Mouse (Mus musculus): Measurements from ENCODE around the gene Pola2. TPM values are rescaled to one million over a fixed set of nuclear protein-coding genes. Genes with fewer than 3 reads are reported as not detected.

Gene Pola2
- polyA plus RNA-seq, 1 experiment from 2014 or later: 16.6 TPM

DNA sequence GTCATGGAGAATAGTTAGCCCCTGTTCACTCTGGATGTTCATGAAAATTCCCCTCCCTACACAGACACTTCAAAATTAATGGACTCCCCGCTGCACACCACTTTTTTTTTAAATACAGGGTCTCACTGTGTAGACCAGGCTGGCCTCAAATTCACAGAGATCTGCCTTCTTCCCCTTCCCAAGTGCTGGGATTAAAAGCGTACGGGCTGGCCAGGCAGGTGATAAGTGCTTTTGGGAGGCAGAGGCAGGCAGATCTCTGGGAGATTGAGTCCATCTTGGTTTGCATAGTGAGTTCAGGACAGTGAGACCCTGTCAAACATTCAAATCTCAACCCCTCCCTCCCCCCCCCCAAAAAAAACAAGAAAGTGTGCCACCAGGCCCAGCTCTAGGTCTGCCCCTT lies 41.0 kb downstream of the Pola2 start:
- DNase-seq (ENCODE audit: low spot score): no peak
- H3K9me3 ChIP-seq (ENCODE audit: low read length): no peaks in the 10 kb centered on the region
- no peak for TF ChIP-seq CTCF (IDR thresholded peaks at IDR 0.05)
- no peak for TF ChIP-seq EP300 (IDR thresholded peaks at IDR 0.05)
- H3K4me2 ChIP-seq (replicated peaks; ENCODE audit: low read depth, low read length): peak overlapping the region; percentile 93
- no peaks in the 10 kb centered on the region for H3K27me3 ChIP-seq (replicated peaks; ENCODE audit: insufficient read depth, low read length)
- H3K4me3 ChIP-seq (ENCODE audit: low read depth, low read length): peak overlapping the region; percentile 71; the same call in 1 of the 2 replicates
- peaks cover 20% of the 10 kb centered on the region; the same call in 1 of the 2 replicates for H3K4me1 ChIP-seq (ENCODE audit: insufficient read depth, low read depth, low read length)
- 93% methylated on average over 3 of the region's 3 CpGs for WGBS
- ATAC-seq: no peak
- peak overlapping the region; percentile 71 for H3K27ac ChIP-seq (ENCODE audit: low read length)
- peaks cover 1% of the 10 kb centered on the region for H3K36me3 ChIP-seq (ENCODE audit: insufficient read depth, low read length)
- no peak overlapping the region for H3K9ac ChIP-seq (replicated peaks; ENCODE audit: low read depth)

DNA sequence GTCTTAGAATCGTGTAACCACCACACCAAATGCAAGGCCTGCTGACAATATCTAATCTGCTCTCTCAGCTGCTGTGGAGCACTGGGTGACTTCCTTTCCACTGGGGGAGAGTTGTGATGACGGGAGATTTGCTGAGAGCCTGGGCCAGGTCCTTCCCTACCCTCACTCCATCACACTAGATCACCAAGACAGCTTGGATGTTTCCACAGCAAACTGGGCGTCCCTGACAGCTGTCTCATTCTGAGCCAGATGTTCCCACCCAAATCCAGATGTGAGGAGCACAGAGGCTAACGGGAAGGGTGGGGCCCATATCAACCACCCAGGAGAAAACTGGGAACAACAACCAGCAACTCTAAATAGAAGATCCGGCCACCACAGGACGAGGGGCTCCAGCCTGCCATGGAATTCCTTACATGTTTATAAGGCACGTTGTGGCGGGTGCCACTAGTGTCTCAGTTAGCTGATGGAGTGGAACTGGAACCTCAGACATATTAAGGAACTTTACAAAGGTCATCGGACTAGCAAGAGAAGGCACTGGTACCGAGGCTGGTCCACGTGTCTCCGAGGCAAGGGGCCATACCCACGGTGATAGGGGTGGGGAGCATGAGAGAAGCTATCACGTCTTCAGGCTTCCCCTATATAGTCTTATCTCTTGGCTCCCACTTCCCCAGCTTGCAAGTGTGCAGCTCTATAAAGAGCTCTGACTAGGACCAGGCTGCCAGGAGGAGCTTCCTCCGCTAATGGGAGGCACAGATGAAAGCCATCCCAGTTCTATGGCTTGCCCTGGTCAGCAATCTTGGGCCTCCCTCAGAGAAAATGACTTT lies 41.7 kb downstream of the Pola2 start:
- TF ChIP-seq EP300 (IDR thresholded peaks at IDR 0.05) (peak; percentile 62), CTCF (IDR thresholded peaks at IDR 0.05) (no peak)
- DNase-seq (ENCODE audit: low spot score) (peak; percentile 66), ATAC-seq (peak; percentile 27)
- H3K27ac ChIP-seq (ENCODE audit: low read length): peak overlapping the region; percentile 71
- H3K9me3 ChIP-seq (ENCODE audit: low read length): no peaks in the 10 kb centered on the region
- 43% methylated on average over 15 of the region's 15 CpGs for WGBS
- H3K4me2 ChIP-seq (replicated peaks; ENCODE audit: low read depth, low read length): peak overlapping the region; percentile 93
- no peak overlapping the region for H3K9ac ChIP-seq (replicated peaks; ENCODE audit: low read depth)
- peaks cover 4% of the 10 kb centered on the region for H3K36me3 ChIP-seq (ENCODE audit: insufficient read depth, low read length)
- H3K4me1 ChIP-seq (ENCODE audit: insufficient read depth, low read depth, low read length): peaks cover 18% of the 10 kb centered on the region; the same call in 1 of the 2 replicates
- H3K4me3 ChIP-seq (ENCODE audit: low read depth, low read length): peak overlapping the region; percentile 12; the same call in 1 of the 2 replicates
- H3K27me3 ChIP-seq (replicated peaks; ENCODE audit: insufficient read depth, low read length): no peaks in the 10 kb centered on the region

DNA sequence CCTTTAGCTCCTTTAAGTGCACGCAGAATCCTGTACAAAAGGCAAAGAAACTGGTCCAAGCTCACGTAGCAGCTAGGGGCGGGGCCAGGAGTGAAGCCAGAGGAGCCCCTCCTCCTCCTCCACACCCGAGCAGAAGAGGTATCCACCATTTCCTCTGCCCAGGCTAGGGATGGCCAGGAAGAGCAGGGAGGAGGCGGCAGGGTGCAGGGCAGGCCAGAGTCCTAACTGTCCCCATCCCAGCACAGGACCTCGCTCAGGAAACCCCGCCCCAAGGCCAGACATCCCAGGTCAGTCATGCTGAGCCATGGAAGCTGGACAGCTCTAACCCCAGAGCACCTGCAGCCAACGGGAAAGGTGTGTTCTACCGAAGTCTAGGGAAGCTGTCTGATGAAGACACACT lies 42.3 kb downstream of the Pola2 start:
- H3K27ac ChIP-seq (ENCODE audit: low read length): peak overlapping the region; percentile 71
- no peaks in the 10 kb centered on the region for H3K27me3 ChIP-seq (replicated peaks; ENCODE audit: insufficient read depth, low read length)
- peak overlapping the region; percentile 93 for H3K4me2 ChIP-seq (replicated peaks; ENCODE audit: low read depth, low read length)
- H3K9ac ChIP-seq (replicated peaks; ENCODE audit: low read depth): peak overlapping the region; percentile 34; the same call in 1 of the 2 replicates
- peak; percentile 55 for DNase-seq (ENCODE audit: low spot score)
- TF ChIP-seq EP300 (IDR thresholded peaks at IDR 0.05): no peak
- TF ChIP-seq CTCF (IDR thresholded peaks at IDR 0.05): no peak
- H3K4me1 ChIP-seq (ENCODE audit: insufficient read depth, low read depth, low read length): peaks cover 16% of the 10 kb centered on the region; the same call in 1 of the 2 replicates
- no peaks in the 10 kb centered on the region for H3K9me3 ChIP-seq (ENCODE audit: low read length)
- 12% methylated on average over 8 of the region's 9 CpGs for WGBS
- 0 out of 2 replicates have a peak overlapping the region, but pooled peaks have one; percentile 2 for H3K4me3 ChIP-seq (ENCODE audit: low read depth, low read length)
- H3K36me3 ChIP-seq (ENCODE audit: insufficient read depth, low read length): peaks cover 4% of the 10 kb centered on the region
- ATAC-seq: peak; percentile 22

DNA sequence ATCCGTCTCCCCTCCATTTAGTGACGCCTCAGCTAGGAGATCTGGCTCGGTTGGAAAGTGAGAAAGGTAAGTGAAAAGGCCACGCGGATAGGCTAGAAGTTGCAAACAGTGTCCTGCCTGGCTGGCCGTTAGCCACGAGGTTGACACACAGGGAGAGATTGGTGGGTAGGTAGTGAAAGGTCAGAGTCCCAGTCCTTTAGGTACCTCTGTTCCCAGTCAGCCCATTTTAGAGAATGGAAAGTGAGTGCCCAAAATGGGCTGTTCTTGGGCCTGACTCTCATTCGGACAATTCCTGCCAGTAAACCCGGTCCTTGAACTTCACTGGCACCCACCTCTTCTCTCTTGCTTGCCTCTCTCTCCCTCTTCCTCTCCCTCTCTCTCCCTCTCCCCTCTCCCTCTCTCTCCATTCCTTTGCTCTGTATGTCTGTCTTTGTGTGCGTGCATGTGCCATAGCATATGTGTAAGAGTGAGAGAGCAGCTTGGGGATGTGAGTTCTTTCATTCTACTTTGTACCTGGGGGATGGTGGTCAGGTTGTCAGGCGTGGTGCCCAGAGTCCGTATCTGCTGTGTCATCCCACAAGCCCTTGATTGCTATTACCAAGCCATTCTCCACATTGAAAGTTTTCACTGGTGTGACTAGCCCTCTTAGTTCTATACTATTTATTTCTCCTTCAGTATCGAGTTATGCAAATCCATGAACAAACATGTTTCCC lies 50.8 kb downstream of the Pola2 start, which contains the start of gene Dpf2:
Gene Dpf2 (minus strand): TSS at position 4 of the 713 bp plus-strand sequence.
- H3K27me3 ChIP-seq (replicated peaks; ENCODE audit: insufficient read depth, low read length): no peaks in the 10 kb centered on the region
- peak within 1 kb of the TSS; percentile 89 for H3K27ac ChIP-seq (ENCODE audit: low read length)
- peak within 1 kb of the TSS; percentile 83 for H3K9ac ChIP-seq (replicated peaks; ENCODE audit: low read depth)
- peaks cover 4% of the 10 kb centered on the region; the same call in 1 of the 2 replicates for H3K36me3 ChIP-seq (ENCODE audit: insufficient read depth, low read length)
- H3K4me2 ChIP-seq (replicated peaks; ENCODE audit: low read depth, low read length): peak within 1 kb of the TSS; percentile 89
- DNase-seq (ENCODE audit: low spot score): no peak
- ATAC-seq: no peak
- H3K9me3 ChIP-seq (ENCODE audit: low read length): no peaks in the 10 kb centered on the region
- WGBS: 16% methylated on average over 13 of the region's 13 CpGs
- peaks cover 7% of the 10 kb centered on the region; the same call in 1 of the 2 replicates for H3K4me1 ChIP-seq (ENCODE audit: insufficient read depth, low read depth, low read length)
- TF ChIP-seq EP300 (IDR thresholded peaks at IDR 0.05) (no peak), CTCF (IDR thresholded peaks at IDR 0.05) (no peak)
- peak within 1 kb of the TSS; percentile 69 for H3K4me3 ChIP-seq (ENCODE audit: low read depth, low read length)

DNA sequence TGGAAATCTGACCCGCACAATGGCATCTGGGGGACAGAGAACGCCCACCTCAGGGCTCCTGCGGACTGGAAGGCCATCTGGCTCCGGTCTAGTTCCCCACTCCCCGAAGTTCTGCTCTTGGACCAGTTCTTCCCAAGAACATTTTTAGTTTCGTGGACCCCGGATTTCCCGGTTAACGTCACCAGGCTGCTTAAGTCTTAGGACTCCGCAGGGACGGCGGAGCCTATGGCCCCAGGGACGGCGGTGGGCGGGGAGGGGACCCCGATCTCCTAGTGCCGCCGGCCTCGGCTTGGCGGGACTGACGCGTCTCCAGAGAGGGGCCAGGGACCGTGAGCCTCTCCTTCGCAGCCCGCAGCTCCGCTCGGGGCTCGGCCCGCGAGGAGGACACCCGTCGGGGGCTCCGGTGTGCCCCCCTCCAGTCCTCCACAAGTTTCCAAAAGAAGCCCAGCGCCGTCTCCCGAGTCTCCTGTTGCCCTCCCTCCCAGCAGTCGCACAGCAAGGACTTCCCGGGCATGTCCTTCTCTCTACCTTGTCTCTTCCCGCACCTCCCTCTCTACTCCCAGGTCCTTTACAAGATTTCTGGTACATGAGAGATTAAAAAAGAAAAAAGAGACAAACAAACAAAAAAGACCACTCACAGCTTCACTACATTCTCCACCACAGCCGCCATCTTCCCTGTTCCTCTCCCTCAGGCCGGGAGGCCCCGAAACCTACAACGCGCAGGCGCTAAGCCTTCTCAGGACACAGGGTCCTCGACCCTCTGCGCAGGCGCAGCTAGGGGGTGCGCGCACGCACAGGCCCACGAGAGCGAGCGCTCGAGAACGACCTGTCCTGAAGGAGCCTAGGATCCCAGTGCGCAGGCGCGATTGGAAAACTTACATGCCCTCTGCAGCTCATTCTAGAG lies 51.6 kb downstream of the Pola2 start:
- TF ChIP-seq CTCF (IDR thresholded peaks at IDR 0.05) (peak; percentile 52), EP300 (IDR thresholded peaks at IDR 0.05) (no peak)
- no peaks in the 10 kb centered on the region for H3K27me3 ChIP-seq (replicated peaks; ENCODE audit: insufficient read depth, low read length)
- peak overlapping the region; percentile 89 for H3K27ac ChIP-seq (ENCODE audit: low read length)
- peak overlapping the region; percentile 89 for H3K4me2 ChIP-seq (replicated peaks; ENCODE audit: low read depth, low read length)
- H3K36me3 ChIP-seq (ENCODE audit: insufficient read depth, low read length): no peaks in the 10 kb centered on the region
- peak overlapping the region; percentile 69 for H3K4me3 ChIP-seq (ENCODE audit: low read depth, low read length)
- peak overlapping the region; percentile 83 for H3K9ac ChIP-seq (replicated peaks; ENCODE audit: low read depth)
- ATAC-seq: peak; percentile 97
- peaks cover 7% of the 10 kb centered on the region; the same call in 1 of the 2 replicates for H3K4me1 ChIP-seq (ENCODE audit: insufficient read depth, low read depth, low read length)
- H3K9me3 ChIP-seq (ENCODE audit: low read length): no peaks in the 10 kb centered on the region
- peak; percentile 100 for DNase-seq (ENCODE audit: low spot score)
- under 1% methylated on average over 58 of the region's 59 CpGs for WGBS

Data from lung, postnatal 0 days (tissue).